Mouse (Mus musculus): ENCODE data around the gene Mapk13. TPM values are rescaled to one million over a fixed set of nuclear protein-coding genes. Genes with fewer than 3 reads are reported as not detected.
A peak's percentile ranks its signal among the peaks of the same experiment; 100 is the strongest.

Gene Mapk13
- total RNA-seq, 2 experiments from 2014 or later: 1.6 to 1.7 TPM

- no peak for TF ChIP-seq CTCF (IDR thresholded peaks at IDR 0.05)
- no peak overlapping the region for H3K4me3 ChIP-seq
- H3K27ac ChIP-seq: no peak overlapping the region
- no peak for DNase-seq (ENCODE audit: extremely low spot score in 1 of 2, low spot score in 2 of 2)
- intact Hi-C loops (cut with DNase I): no loop called here
These were observed 48.0 kb downstream of the Mapk13 start for GRCm38 (mm10) chr17:28816875-28817811.

DNA sequence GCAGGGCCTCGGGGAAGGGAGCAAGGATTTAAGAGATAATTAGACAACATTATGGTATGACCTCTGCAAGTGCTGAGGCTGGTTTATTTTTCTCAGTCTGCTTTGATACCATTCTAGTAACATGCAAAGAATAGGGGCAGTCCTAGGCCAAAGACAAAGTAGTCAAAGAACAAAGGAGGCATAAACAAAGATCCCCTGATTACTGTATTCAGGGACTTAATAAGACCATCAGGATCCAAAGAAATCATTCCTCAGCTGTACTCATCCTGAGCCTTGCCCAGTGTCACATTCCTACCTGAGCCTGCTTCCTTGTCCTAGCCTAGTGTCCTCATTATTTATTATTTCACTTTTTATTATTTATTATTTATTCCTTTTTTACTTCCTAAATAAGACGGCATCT is 51.1 kb downstream of the Mapk13 start:
- intact Hi-C loops (cut with DNase I): no loop called here
- TF ChIP-seq CTCF (IDR thresholded peaks at IDR 0.05): no peak
- no peak for DNase-seq (ENCODE audit: extremely low spot score in 1 of 2, low spot score in 2 of 2)
- Histone ChIP-seq H3K27ac (no peak overlapping the region), H3K4me3 (no peak overlapping the region)

- intact Hi-C loops (cut with DNase I): no loop called here
- peak overlapping the region; percentile 50; the same call in 1 of the 2 replicates for H3K27ac ChIP-seq
- no peak overlapping the region for H3K4me3 ChIP-seq
- TF ChIP-seq CTCF (IDR thresholded peaks at IDR 0.05): no peak
- no peak for DNase-seq (ENCODE audit: extremely low spot score in 1 of 2, low spot score in 2 of 2)
These were observed 54.1 kb downstream of the Mapk13 start for GRCm38 (mm10) chr17:28823004-28823745.

- no peak overlapping the region for H3K4me3 ChIP-seq
- intact Hi-C loops (cut with DNase I): no loop called here
- no peak for TF ChIP-seq CTCF (IDR thresholded peaks at IDR 0.05)
- no peak for DNase-seq (ENCODE audit: extremely low spot score in 1 of 2, low spot score in 2 of 2)
- H3K27ac ChIP-seq: peak overlapping the region; percentile 50; the same call in 1 of the 2 replicates
These were observed 54.7 kb downstream of the Mapk13 start for GRCm38 (mm10) chr17:28823749-28824148.

- peak overlapping the region; percentile 37 for H3K27ac ChIP-seq
- no peak for TF ChIP-seq CTCF (IDR thresholded peaks at IDR 0.05)
- peak; percentile 34 to 39 for DNase-seq (ENCODE audit: extremely low spot score in 1 of 2, low spot score in 2 of 2)
- no peak overlapping the region for H3K4me3 ChIP-seq
- intact Hi-C loops (cut with DNase I): no loop called here
These were observed 55.8 kb downstream of the Mapk13 start for GRCm38 (mm10) chr17:28824896-28825295.

- no peak for DNase-seq (ENCODE audit: extremely low spot score in 1 of 2, low spot score in 2 of 2)
- Histone ChIP-seq H3K4me3 (no peak overlapping the region), H3K27ac (peak overlapping the region; percentile 63)
- TF ChIP-seq CTCF (IDR thresholded peaks at IDR 0.05): no peak
- intact Hi-C loops (cut with DNase I): loop anchor here (2.0 kb wide), 1 partner anchor 49 kb away; no protein-coding TSS in a partner anchor
These were observed 56.4 kb downstream of the Mapk13 start for GRCm38 (mm10) chr17:28825359-28826041.

DNA sequence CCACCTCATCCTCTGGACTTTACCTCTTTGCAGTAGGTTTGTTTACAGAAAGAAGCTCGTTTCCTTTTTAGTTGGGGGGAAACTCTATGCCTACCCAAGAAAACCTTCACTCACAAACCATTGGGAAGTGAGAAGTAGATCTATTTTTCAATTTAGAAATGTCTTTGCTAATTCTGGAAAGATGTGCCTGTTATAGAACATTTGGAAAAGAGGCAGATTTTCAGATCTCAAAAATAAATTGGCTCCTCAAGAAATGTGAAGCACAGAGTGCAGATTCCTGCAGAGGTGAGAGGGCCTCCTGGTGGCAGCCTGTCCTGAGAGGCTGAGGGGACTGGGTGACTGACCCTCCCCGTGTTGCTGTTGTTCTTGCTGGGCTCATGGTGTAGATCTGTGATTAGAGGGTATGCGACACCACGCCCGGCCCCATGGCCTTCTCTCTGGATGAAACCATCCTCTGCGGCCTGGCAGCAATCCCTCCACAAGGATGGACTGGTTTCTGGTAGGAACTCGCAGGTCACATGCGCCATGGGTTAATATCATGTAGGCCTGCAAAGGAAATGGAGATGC is 58.7 kb downstream of the Mapk13 start:
- intact Hi-C loops (cut with DNase I): loop anchor here (2.0 kb wide), 1 partner anchor 47 kb away; no protein-coding TSS in a partner anchor
- peak overlapping the region; percentile 57 for H3K27ac ChIP-seq
- H3K4me3 ChIP-seq: no peak overlapping the region
- no peak; the same call in none of the 2 replicates for TF ChIP-seq CTCF (IDR thresholded peaks at IDR 0.05)
- no peak for DNase-seq (ENCODE audit: extremely low spot score in 1 of 2, low spot score in 2 of 2)

GRCm38 (mm10) chr17:28829120-28829519 is 60.0 kb downstream of the Mapk13 start:
- Histone ChIP-seq H3K27ac (no peak overlapping the region), H3K4me3 (no peak overlapping the region)
- intact Hi-C loops (cut with DNase I): no loop called here
- no peak for TF ChIP-seq CTCF (IDR thresholded peaks at IDR 0.05)
- DNase-seq (ENCODE audit: extremely low spot score in 1 of 2, low spot score in 2 of 2): no peak

Other genes with a start within 250 kb of the Mapk13 start
- gene Armc12, start 238.5 kb upstream of the Mapk13 start, total RNA-seq (2021): not detected
- gene Clpsl2, start 219.9 kb upstream of the Mapk13 start, total RNA-seq (2021): not detected
- gene Clps, start 208.5 kb upstream of the Mapk13 start, total RNA-seq (2021): not detected
- gene Lhfpl5, start 193.7 kb upstream of the Mapk13 start, total RNA-seq (2021): 1 to 10 TPM; 3.3 to 4.7 TPM
- gene Srpk1, start 146.6 kb upstream of the Mapk13 start, total RNA-seq (2021): 100 to 1,000 TPM; 106 to 108 TPM
- gene Slc26a8, start 79.1 kb upstream of the Mapk13 start, total RNA-seq (2021): 1 to 10 TPM; 7.4 to 7.7 TPM
- gene Mapk14, start 78.0 kb upstream of the Mapk13 start, total RNA-seq (2021): 10 to 100 TPM; 86.2 to 88.2 TPM
- gene AC170998.1, start 43.2 kb upstream of the Mapk13 start, total RNA-seq (2021): 1 to 10 TPM; 1.6 to 3.3 TPM
- gene Brpf3, start 31.8 kb downstream of the Mapk13 start, total RNA-seq (2021): 10 to 100 TPM; 49.1 to 49.5 TPM
- under 1 TPM; 0.61 to 0.66 TPM for gene Pnpla1, start 89.1 kb downstream of the Mapk13 start, total RNA-seq (2021)
- 10 to 100 TPM in 1 of 2 experiments, 1 to 10 TPM in 1; 9.4 to 11.2 TPM for gene 4930539E08Rik, start 146.0 kb downstream of the Mapk13 start, total RNA-seq (2021)
- not detected for gene Pxt1, start 174.5 kb downstream of the Mapk13 start, total RNA-seq (2021)
- 10 to 100 TPM; 65.2 to 74.7 TPM for gene Kctd20, start 182.7 kb downstream of the Mapk13 start, total RNA-seq (2021)
- 10 to 100 TPM; 53.5 to 58.6 TPM for gene Stk38, start 238.7 kb downstream of the Mapk13 start, total RNA-seq (2021)

All from left cerebral cortex, adult 2 months (tissue).